ENCODE assay signal across 15 mouse cellular contexts in genomic region chr14:71199178-71199879, GRCm38 (mm10).
A peak's percentile ranks its signal among the peaks of the same experiment; 100 is the strongest.
DNase-seq lines count a peak whose midpoint lies in the region; ATAC-seq lines count a peak whose summit lies in the region.
"Had no signal": no experiment of that assay in that cellular context is flagged by ENCODE, and none has a peak within 500 bp of the region (broad histone marks: within the 10 kb centered on the region; RNA-seq: fewer than 3 reads in every experiment).

No protein-coding gene starts in this region.

- H3K27ac ChIP-seq in liver, embryonic 13.5 days, result 0 out of 2 replicates have a peak overlapping the region, but pooled peaks have one; percentile 6
- H3K27ac ChIP-seq: hindbrain, embryonic 15.5 days; limb, embryonic 13.5 days had no signal

- H3K36me3 ChIP-seq in liver, embryonic 13.5 days, result no peaks in the 10 kb centered on the region
- H3K36me3 ChIP-seq: hindbrain, embryonic 15.5 days; limb, embryonic 13.5 days had no signal

- no peak overlapping the region for H3K4me2 ChIP-seq in liver, embryonic 13.5 days
- H3K4me2 ChIP-seq: hindbrain, embryonic 15.5 days; limb, embryonic 13.5 days had no signal

- no peaks in the 10 kb centered on the region for H3K9me3 ChIP-seq in liver, embryonic 13.5 days (replicated peaks)
- H3K9me3 ChIP-seq: hindbrain, embryonic 15.5 days; limb, embryonic 13.5 days had no signal

- 41% methylated on average over 9 of the region's 9 CpGs for WGBS in liver, embryonic 13.5 days (ENCODE audit: insufficient replicate concordance)

- H3K4me3 ChIP-seq in liver, embryonic 13.5 days (replicated peaks), result no peak overlapping the region
- H3K4me3 ChIP-seq: hindbrain, embryonic 15.5 days; limb, embryonic 13.5 days; myocyte had no signal

- intact Hi-C loops in left cerebral cortex, postnatal 25 days (cut with DNase I), result no loop called here

- H3K4me1 ChIP-seq in liver, embryonic 13.5 days (replicated peaks), result peaks cover 41% of the 10 kb centered on the region
- H3K4me1 ChIP-seq: hindbrain, embryonic 15.5 days had no signal

- peak; percentile 89 for ATAC-seq in liver, embryonic 13.5 days (ENCODE audit: low read depth)
- ATAC-seq: forebrain, embryonic 16.5 days had no signal

- H3K27me3 ChIP-seq in liver, embryonic 13.5 days, result no peaks in the 10 kb centered on the region
- H3K27me3 ChIP-seq: hindbrain, embryonic 15.5 days; limb, embryonic 13.5 days had no signal

- peak; percentile 10 for DNase-seq in retina, postnatal 1 day
- no peak for DNase-seq in retina, embryonic 14.5 days (ENCODE audit: low spot score)
- peak; percentile 29 for DNase-seq in adrenal gland, postnatal 10 days
- DNase-seq in liver, embryonic 13.5 days, result peak; percentile 1
- DNase-seq in thymus, postnatal 25 days, result no peak
- no peak for DNase-seq in left cerebral cortex, postnatal 25 days (ENCODE audit: low spot score in 2 of 2)
- DNase-seq in spleen, adult 12 weeks (ENCODE audit: low spot score), result no peak
- DNase-seq: cerebellum, postnatal 14 days; gastrocnemius, postnatal 36 days; kidney, adult 8-10 months; spleen, adult 18-20 months had no signal

- H3K9ac ChIP-seq in liver, embryonic 13.5 days, result no peak overlapping the region
- H3K9ac ChIP-seq: hindbrain, embryonic 15.5 days; limb, embryonic 13.5 days had no signal

Comparison
In these comparisons a context has a peak if more than half of its experiments do, and no peak if none do; other contexts are left out.
1. DNase-seq: peak in retina, postnatal 1 day (single experiment), adrenal gland, postnatal 10 days (single experiment) and liver, embryonic 13.5 days (single experiment); none in retina, embryonic 14.5 days (single experiment), thymus, postnatal 25 days (single experiment), left cerebral cortex, postnatal 25 days (0 of 2) and spleen, adult 12 weeks (single experiment).